Mouse (Mus musculus) heart, postnatal 0 days (tissue): ENCODE results near the gene Zswim3. TPM values are rescaled to one million over a fixed set of nuclear protein-coding genes. Genes with fewer than 3 reads are reported as not detected.

Experiments used
- ATAC-seq: fragments of 200-750 bp; cut with Nextera tagmentation; 2 replicates; pipeline ENCODE4 v1.8.0; 2017; ENCODE audit warnings: low read depth, moderate number of reproducible peaks, moderate library complexity; ENCODE audit not compliant: insufficient read depth
- DNase-seq: peaks from one replicate; pipeline ENCODE4 v3.0.0-alpha.2; 2016; ENCODE audit warnings: low spot score
- H3K27ac ChIP-seq: fragments of 300-500 bp; sonication (generic); 2 replicates; pipeline ENCODE4 v1.5.1; 2014; ENCODE audit warnings: low read depth, mild to moderate bottlenecking
- H3K27me3 ChIP-seq: fragments of 300-500 bp; sonication (generic); 2 replicates; pipeline ENCODE4 v1.6.1; 2014; ENCODE audit warnings: low read length, mixed read lengths; ENCODE audit not compliant: control insufficient read depth, insufficient read depth
- H3K36me3 ChIP-seq: fragments of 300-500 bp; sonication (generic); replicated peaks from 2 replicates; pipeline ENCODE4 v1.6.1; 2014; ENCODE audit warnings: low read length, mixed read lengths; ENCODE audit not compliant: control insufficient read depth, insufficient read depth
- H3K4me1 ChIP-seq: fragments of 300-500 bp; sonication (generic); 2 replicates; pipeline ENCODE4 v1.6.1; 2014; ENCODE audit warnings: antibody characterized with exemption; ENCODE audit not compliant: control insufficient read depth, insufficient read depth
- H3K4me2 ChIP-seq: fragments of 300-500 bp; sonication (generic); 2 replicates; pipeline ENCODE4 v1.6.1; 2014; ENCODE audit warnings: low read depth, mild to moderate bottlenecking, low read length, moderate library complexity
- H3K4me3 ChIP-seq: fragments of 300-500 bp; sonication (generic); 2 replicates; pipeline ENCODE4 v1.5.1; 2014; ENCODE audit warnings: low read depth, low read length
- H3K9ac ChIP-seq: fragments of 300-500 bp; sonication (generic); replicated peaks from 2 replicates; pipeline ENCODE4 v1.6.1; 2014; ENCODE audit warnings: low read depth, low read length, mixed read lengths
- H3K9me3 ChIP-seq: fragments of 300-500 bp; sonication (generic); replicated peaks from 2 replicates; pipeline ENCODE4 v1.6.1; 2016; ENCODE audit warnings: low read length; ENCODE audit not compliant: control insufficient read depth
- CTCF ChIP-seq: IDR thresholded peaks from 2 replicates; pipeline ENCODE4 v1.5.1; 2016; ENCODE audit warnings: antibody characterized with exemption, control low read depth, low read depth
- EP300 ChIP-seq: IDR thresholded peaks from 2 replicates; pipeline ENCODE4 v1.6.1; 2016; ENCODE audit warnings: antibody characterized with exemption, low read depth
- WGBS: fragments of 180-500 bp; shearing (Covaris S2); extraction: QIAGEN DNeasy Blood & Tissue Kit; methylation state at CpG from one replicate; pipeline ENCODE4 v1.1.7; 2014; 5-methylcytosine and 5-hydroxymethylcytosine counted together
- polyA plus RNA-seq: library from polyadenylated mRNA; unstranded; fragments of >200 nt; fragmentation: Nextera tagmentation; extraction: Ambion mirVana; gene quantifications from 2 replicates; pipeline ENCODE4 v1.2.1, GENCODE M21; 2015
- total RNA-seq: library from RNA; depleted of rRNA; stranded (reverse); fragments of >200 nt; gene quantifications from 2 replicates; pipeline ENCODE4 v1.2.3, GENCODE M21; 2014; ENCODE audit warnings: low replicate concordance

Zswim3 gene
- total and polyA plus RNA-seq, 2 experiments from 2014 or later: 2.8 to 3.4 TPM

GRCm38 (mm10) chr2:164815348-164815747 lies 10.4 kb downstream of the Zswim3 start:
- H3K27ac ChIP-seq: no peak overlapping the region
- no peak overlapping the region for H3K4me2 ChIP-seq
- ATAC-seq (no peak), DNase-seq (no peak)
- no peaks in the 10 kb centered on the region for H3K36me3 ChIP-seq
- H3K4me3 ChIP-seq: no peak overlapping the region
- TF ChIP-seq EP300: no peak
- no peak for TF ChIP-seq CTCF
- WGBS: 68% methylated on average over 5 of the region's 5 CpGs
- no peaks in the 10 kb centered on the region for H3K27me3 ChIP-seq
- H3K9me3 ChIP-seq: no peaks in the 10 kb centered on the region
- no peak overlapping the region for H3K9ac ChIP-seq
- no peaks in the 10 kb centered on the region; the same call in 1 of the 2 replicates for H3K4me1 ChIP-seq

GRCm38 (mm10) chr2:164815821-164816220 lies 10.9 kb downstream of the Zswim3 start:
- DNase-seq (no peak), ATAC-seq (no peak)
- TF ChIP-seq EP300 (no peak), CTCF (no peak)
- H3K9me3 ChIP-seq: no peaks in the 10 kb centered on the region
- H3K4me3 ChIP-seq: no peak overlapping the region
- no peaks in the 10 kb centered on the region for H3K27me3 ChIP-seq
- no peak overlapping the region for H3K9ac ChIP-seq
- H3K4me2 ChIP-seq: no peak overlapping the region
- WGBS: 57% methylated on average over 8 of the region's 8 CpGs
- 0 out of 2 replicates have a peak, but pooled peaks cover under 1% of the 10 kb centered on the region for H3K36me3 ChIP-seq
- no peak overlapping the region for H3K27ac ChIP-seq
- H3K4me1 ChIP-seq: no peaks in the 10 kb centered on the region; the same call in 1 of the 2 replicates

- Histone ChIP-seq H3K4me1 (no peaks in the 10 kb centered on the region; the same call in 1 of the 2 replicates), H3K4me2 (no peak overlapping the region), H3K4me3 (no peak overlapping the region), H3K9me3 (no peaks in the 10 kb centered on the region), H3K27me3 (no peaks in the 10 kb centered on the region), H3K9ac (no peak overlapping the region), H3K36me3 (0 out of 2 replicates have a peak, but pooled peaks cover 10% of the 10 kb centered on the region), H3K27ac (no peak overlapping the region)
- WGBS: 63% methylated on average over 6 of the region's 6 CpGs
- DNase-seq: no peak
- no peak for ATAC-seq
- TF ChIP-seq CTCF: no peak
- no peak for TF ChIP-seq EP300
These were observed 12.3 kb downstream of the Zswim3 start for GRCm38 (mm10) chr2:164817206-164817605.

GRCm38 (mm10) chr2:164817703-164818102 lies 12.8 kb downstream of the Zswim3 start:
- Histone ChIP-seq H3K27ac (no peak overlapping the region), H3K9ac (no peak overlapping the region), H3K9me3 (no peaks in the 10 kb centered on the region), H3K4me3 (no peak overlapping the region), H3K4me2 (no peak overlapping the region), H3K27me3 (no peaks in the 10 kb centered on the region), H3K4me1 (no peaks in the 10 kb centered on the region; the same call in 1 of the 2 replicates), H3K36me3 (0 out of 2 replicates have a peak, but pooled peaks cover 10% of the 10 kb centered on the region)
- WGBS: 71% methylated on average over 5 of the region's 5 CpGs
- DNase-seq: no peak
- no peak for TF ChIP-seq EP300
- TF ChIP-seq CTCF: peak; percentile 26; the same call in 1 of the 2 replicates
- peak; percentile 52; the same call in 1 of the 2 replicates for ATAC-seq

GRCm38 (mm10) chr2:164821060-164821459 lies 16.2 kb downstream of the Zswim3 start:
- H3K27ac ChIP-seq: no peak overlapping the region
- no peak for ATAC-seq
- 80% methylated on average over 6 of the region's 6 CpGs for WGBS

GRCm38 (mm10) chr2:164822636-164823165 lies 17.8 kb downstream of the Zswim3 start, which contains the start of gene Zswim1:
Zswim1 (plus strand) TSS chr2:164822686.
- DNase-seq (peak; percentile 98), ATAC-seq (peak; percentile 100)
- Histone ChIP-seq H3K4me3 (peak within 1 kb of the TSS; percentile 60), H3K27me3 (no peaks in the 10 kb centered on the region), H3K4me1 (no peaks in the 10 kb centered on the region), H3K36me3 (peaks cover 41% of the 10 kb centered on the region), H3K9ac (peak within 1 kb of the TSS; percentile 57), H3K9me3 (no peaks in the 10 kb centered on the region), H3K4me2 (peak within 1 kb of the TSS; percentile 76), H3K27ac (peak within 1 kb of the TSS; percentile 78)
- 1% methylated on average over 32 of the region's 32 CpGs for WGBS
- TF ChIP-seq CTCF: no peak
- TF ChIP-seq EP300: no peak

More at GRCm38 (mm10) chr2:164821060-164821459, 16.2 kb downstream of the Zswim3 start:
- Histone ChIP-seq H3K4me1 (no peaks in the 10 kb centered on the region; the same call in 1 of the 2 replicates), H3K27me3 (no peaks in the 10 kb centered on the region), H3K4me3 (no peak overlapping the region), H3K9me3 (no peaks in the 10 kb centered on the region), H3K36me3 (peaks cover 25% of the 10 kb centered on the region), H3K9ac (no peak overlapping the region), H3K4me2 (no peak overlapping the region)
- TF ChIP-seq EP300: no peak
- no peak for DNase-seq
